Mouse (Mus musculus): ENCODE measurements around the gene Npas2. TPM values are rescaled to one million over a fixed set of nuclear protein-coding genes. Genes with fewer than 3 reads are reported as not detected.

The Npas2 gene
- total and polyA plus RNA-seq, 3 experiments = 0.05 TPM; not detected in 2

DNA sequence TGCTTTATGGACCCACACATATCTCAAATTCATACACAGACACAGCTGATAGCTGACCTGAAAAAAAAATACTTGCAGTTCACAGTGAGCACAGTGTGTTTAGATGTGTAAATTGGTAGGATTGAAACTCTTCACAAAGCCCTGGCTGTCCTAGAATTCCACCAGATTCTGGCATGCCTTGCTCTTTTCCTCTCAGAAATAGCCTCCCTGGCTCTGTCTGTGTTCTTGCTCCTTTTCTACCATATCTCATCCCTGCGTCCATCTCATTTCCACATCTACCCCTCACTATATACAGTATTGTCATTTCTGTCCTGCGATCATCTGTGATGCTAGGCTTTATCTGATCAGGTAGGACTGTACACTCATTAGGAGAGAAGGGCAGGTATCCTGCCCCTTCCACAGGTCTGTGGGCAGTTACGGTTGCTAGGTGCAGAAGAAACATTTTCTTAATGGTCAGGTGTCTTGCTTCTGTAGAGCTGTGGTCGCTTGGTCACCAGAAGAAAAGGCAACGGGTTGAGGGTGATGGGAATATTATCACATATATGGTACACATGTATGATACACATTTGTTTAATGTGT lies 180.8 kb downstream of the Npas2 start:
- Histone ChIP-seq H3K4me1 (ENCODE audit: insufficient read depth, low read depth, low read length) (peaks cover 34% of the 10 kb centered on the region), H3K9me3 (replicated peaks) (no peaks in the 10 kb centered on the region), H3K27me3 (ENCODE audit: insufficient read depth, low read length) (no peaks in the 10 kb centered on the region), H3K4me3 (ENCODE audit: low read depth, low read length) (no peak overlapping the region), H3K36me3 (replicated peaks) (peaks cover 95% of the 10 kb centered on the region)
- ATAC-seq (ENCODE audit: extremely low read depth, insufficient number of reproducible peaks, low FRiP score, poor library complexity, severe bottlenecking) = no peak
- no peak for DNase-seq (ENCODE audit: low spot score)
- TF ChIP-seq CTCF (IDR thresholded peaks at IDR 0.05; ENCODE audit: low read depth, low read length) = no peak
- TF ChIP-seq POLR2AphosphoS5 (IDR thresholded peaks at IDR 0.05; ENCODE audit: insufficient replicate concordance, low read depth, low read length) = peak; percentile 89; the same call in 1 of the 2 replicates

DNA sequence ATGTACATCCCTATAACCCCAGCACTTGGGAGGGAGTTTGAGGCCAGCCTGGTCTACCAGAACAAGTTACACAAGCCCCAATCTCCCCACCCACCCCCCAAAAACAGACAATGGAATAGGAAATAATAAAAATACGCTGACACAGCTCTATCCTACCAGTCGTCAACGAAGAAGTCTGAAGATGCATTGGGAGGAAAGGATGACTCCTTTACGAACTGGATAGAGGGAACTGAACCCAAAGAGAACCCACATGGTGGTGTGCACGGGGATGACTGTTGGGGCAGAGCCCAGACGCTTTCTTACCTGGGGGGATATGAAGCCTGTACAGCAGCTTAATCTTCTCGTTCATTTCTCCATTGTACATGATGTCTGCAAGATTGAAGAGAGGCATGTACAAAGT lies 182.6 kb downstream of the Npas2 start:
- peaks cover 19% of the 10 kb centered on the region for H3K4me1 ChIP-seq (ENCODE audit: insufficient read depth, low read depth, low read length)
- DNase-seq (ENCODE audit: low spot score) (no peak), ATAC-seq (ENCODE audit: extremely low read depth, insufficient number of reproducible peaks, low FRiP score, poor library complexity, severe bottlenecking) (no peak)
- H3K27me3 ChIP-seq (ENCODE audit: insufficient read depth, low read length) = no peaks in the 10 kb centered on the region
- peaks cover 93% of the 10 kb centered on the region for H3K36me3 ChIP-seq (replicated peaks)
- H3K4me3 ChIP-seq (ENCODE audit: low read depth, low read length) = no peak overlapping the region
- H3K9me3 ChIP-seq (replicated peaks) = no peaks in the 10 kb centered on the region
- TF ChIP-seq CTCF (IDR thresholded peaks at IDR 0.05; ENCODE audit: low read depth, low read length) = no peak
- no peak for TF ChIP-seq TAL1 (conservative IDR thresholded peaks at IDR 0.05; ENCODE audit: low read depth, low read length)
- TF ChIP-seq GATA1 (IDR thresholded peaks at IDR 0.05; ENCODE audit: borderline replicate concordance, low read length) = no peak
- TF ChIP-seq GATA2 (IDR thresholded peaks at IDR 0.05; ENCODE audit: borderline replicate concordance, low read depth, low read length) = no peak
- TF ChIP-seq POLR2AphosphoS5 (IDR thresholded peaks at IDR 0.05; ENCODE audit: insufficient replicate concordance, low read depth, low read length) = no peak; the same call in 1 of the 2 replicates

DNA sequence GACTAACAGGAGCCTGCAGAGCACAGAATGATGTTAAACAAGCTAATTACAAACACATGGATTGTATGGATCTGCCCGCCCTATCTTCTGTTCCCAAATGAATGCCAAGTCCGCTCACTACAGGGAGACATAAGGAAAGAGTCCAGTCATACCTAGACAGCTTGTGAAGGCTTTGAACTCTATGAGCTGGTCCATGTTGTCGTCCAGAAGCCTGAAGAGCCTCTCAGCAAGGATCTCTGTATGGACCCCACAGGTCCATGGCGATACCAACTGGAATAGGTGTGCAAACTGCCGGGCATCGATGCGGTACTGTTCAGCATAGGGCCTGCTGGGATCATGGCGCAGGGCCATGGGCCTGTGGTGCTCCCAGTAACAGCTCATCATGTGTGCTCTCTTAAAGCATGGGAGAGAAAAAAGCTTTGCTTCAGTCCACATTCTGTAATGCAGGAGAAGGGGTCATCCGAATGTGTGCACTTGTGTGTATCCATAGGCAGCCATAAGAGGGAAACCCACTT lies 183.3 kb downstream of the Npas2 start:
- ATAC-seq (ENCODE audit: extremely low read depth, insufficient number of reproducible peaks, low FRiP score, poor library complexity, severe bottlenecking) (no peak), DNase-seq (ENCODE audit: low spot score) (no peak)
- Histone ChIP-seq H3K36me3 (replicated peaks) (peaks cover 90% of the 10 kb centered on the region), H3K27me3 (ENCODE audit: insufficient read depth, low read length) (no peaks in the 10 kb centered on the region), H3K4me3 (ENCODE audit: low read depth, low read length) (no peak overlapping the region), H3K4me1 (ENCODE audit: insufficient read depth, low read depth, low read length) (peaks cover 14% of the 10 kb centered on the region), H3K9me3 (replicated peaks) (no peaks in the 10 kb centered on the region)
- TF ChIP-seq GATA2 (IDR thresholded peaks at IDR 0.05; ENCODE audit: borderline replicate concordance, low read depth, low read length) (no peak), TAL1 (conservative IDR thresholded peaks at IDR 0.05; ENCODE audit: low read depth, low read length) (no peak), POLR2AphosphoS5 (IDR thresholded peaks at IDR 0.05; ENCODE audit: insufficient replicate concordance, low read depth, low read length) (peak; percentile 86)

DNA sequence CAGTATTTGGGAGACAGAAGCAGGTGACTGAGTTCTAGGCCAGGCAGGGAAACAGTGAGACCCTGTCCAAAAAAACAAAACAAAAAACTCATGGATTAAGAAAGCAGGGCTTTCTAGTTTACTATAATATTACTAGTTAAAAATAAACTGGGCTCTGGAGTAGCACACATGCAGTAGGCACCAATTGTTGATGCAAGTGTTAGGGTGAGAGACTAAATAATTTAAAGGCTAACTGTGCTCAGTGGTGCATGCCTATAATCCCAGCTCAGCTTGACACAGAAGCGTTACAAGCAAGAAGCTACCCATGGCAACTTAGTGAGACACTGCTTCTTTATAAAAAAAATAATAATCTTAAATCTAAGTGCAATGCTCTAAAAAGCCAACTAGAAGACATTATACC lies 185.0 kb downstream of the Npas2 start:
- TF ChIP-seq POLR2AphosphoS5 (IDR thresholded peaks at IDR 0.05; ENCODE audit: insufficient replicate concordance, low read depth, low read length) (no peak), TAL1 (conservative IDR thresholded peaks at IDR 0.05; ENCODE audit: low read depth, low read length) (no peak), GATA1 (IDR thresholded peaks at IDR 0.05; ENCODE audit: borderline replicate concordance, low read length) (no peak), CTCF (IDR thresholded peaks at IDR 0.05; ENCODE audit: low read depth, low read length) (no peak), GATA2 (IDR thresholded peaks at IDR 0.05; ENCODE audit: borderline replicate concordance, low read depth, low read length) (no peak)
- H3K4me1 ChIP-seq (ENCODE audit: insufficient read depth, low read depth, low read length) = peaks cover 9% of the 10 kb centered on the region
- ATAC-seq (ENCODE audit: extremely low read depth, insufficient number of reproducible peaks, low FRiP score, poor library complexity, severe bottlenecking) (no peak), DNase-seq (ENCODE audit: low spot score) (no peak)
- no peak overlapping the region for H3K4me3 ChIP-seq (ENCODE audit: low read depth, low read length)
- H3K9me3 ChIP-seq (replicated peaks) = no peaks in the 10 kb centered on the region
- no peaks in the 10 kb centered on the region for H3K27me3 ChIP-seq (ENCODE audit: insufficient read depth, low read length)
- peaks cover 86% of the 10 kb centered on the region for H3K36me3 ChIP-seq (replicated peaks)

DNA sequence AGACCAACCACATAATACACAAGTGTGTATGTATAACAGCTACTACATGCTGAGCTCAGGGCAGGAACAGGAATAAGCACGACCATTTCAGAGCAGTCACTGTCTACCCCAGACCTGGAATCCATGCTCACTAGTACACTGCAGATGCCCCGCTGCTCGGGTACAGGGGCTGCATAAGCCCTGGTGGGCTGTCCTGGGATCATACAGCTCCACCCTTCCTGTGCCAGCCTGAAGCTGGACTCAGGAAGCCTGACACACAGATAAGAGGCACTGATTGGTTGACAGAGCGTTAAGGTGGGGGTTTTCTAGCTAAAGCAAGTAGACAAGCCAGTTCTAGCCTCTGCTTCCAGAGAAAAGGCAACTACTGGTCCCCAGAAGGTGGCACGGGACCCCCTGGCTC lies 185.5 kb downstream of the Npas2 start:
- H3K9me3 ChIP-seq (replicated peaks) = no peaks in the 10 kb centered on the region
- no peak overlapping the region for H3K4me3 ChIP-seq (ENCODE audit: low read depth, low read length)
- TF ChIP-seq CTCF (IDR thresholded peaks at IDR 0.05; ENCODE audit: low read depth, low read length) (no peak), POLR2AphosphoS5 (IDR thresholded peaks at IDR 0.05; ENCODE audit: insufficient replicate concordance, low read depth, low read length) (no peak)
- H3K36me3 ChIP-seq (replicated peaks) = peaks cover 86% of the 10 kb centered on the region
- DNase-seq (ENCODE audit: low spot score) (no peak), ATAC-seq (ENCODE audit: extremely low read depth, insufficient number of reproducible peaks, low FRiP score, poor library complexity, severe bottlenecking) (no peak)
- peaks cover 9% of the 10 kb centered on the region for H3K4me1 ChIP-seq (ENCODE audit: insufficient read depth, low read depth, low read length)
- H3K27me3 ChIP-seq (ENCODE audit: insufficient read depth, low read length) = no peaks in the 10 kb centered on the region

DNA sequence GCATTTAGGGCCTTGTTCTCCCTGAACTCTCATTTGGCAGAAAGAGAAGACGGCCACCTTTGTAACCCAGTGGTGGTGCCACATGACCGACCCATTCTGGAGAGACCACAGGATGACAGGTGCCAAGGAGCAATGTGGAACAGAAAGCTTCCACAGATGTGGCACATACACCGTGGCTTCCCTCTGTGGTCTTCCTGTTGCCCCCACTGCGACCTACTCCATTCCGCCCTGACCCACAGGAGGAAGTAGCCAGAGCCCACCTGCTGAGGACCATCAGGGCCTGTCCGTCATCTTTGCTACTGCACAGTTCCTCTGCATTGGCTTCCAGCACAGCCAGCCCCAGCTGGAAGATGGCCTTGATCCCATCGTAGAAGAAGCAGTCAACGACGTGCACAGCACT lies 187.5 kb downstream of the Npas2 start:
- H3K27me3 ChIP-seq (ENCODE audit: insufficient read depth, low read length) = no peaks in the 10 kb centered on the region
- peaks cover 89% of the 10 kb centered on the region for H3K36me3 ChIP-seq (replicated peaks)
- peaks cover 16% of the 10 kb centered on the region for H3K4me1 ChIP-seq (ENCODE audit: insufficient read depth, low read depth, low read length)
- no peak overlapping the region for H3K4me3 ChIP-seq (ENCODE audit: low read depth, low read length)
- ATAC-seq (ENCODE audit: extremely low read depth, insufficient number of reproducible peaks, low FRiP score, poor library complexity, severe bottlenecking) = no peak
- TF ChIP-seq CTCF (IDR thresholded peaks at IDR 0.05; ENCODE audit: low read depth, low read length) (peak; percentile 4; the same call in 1 of the 2 replicates), POLR2AphosphoS5 (IDR thresholded peaks at IDR 0.05; ENCODE audit: insufficient replicate concordance, low read depth, low read length) (no peak)
- no peak for DNase-seq (ENCODE audit: low spot score)
- no peaks in the 10 kb centered on the region for H3K9me3 ChIP-seq (replicated peaks)

DNA sequence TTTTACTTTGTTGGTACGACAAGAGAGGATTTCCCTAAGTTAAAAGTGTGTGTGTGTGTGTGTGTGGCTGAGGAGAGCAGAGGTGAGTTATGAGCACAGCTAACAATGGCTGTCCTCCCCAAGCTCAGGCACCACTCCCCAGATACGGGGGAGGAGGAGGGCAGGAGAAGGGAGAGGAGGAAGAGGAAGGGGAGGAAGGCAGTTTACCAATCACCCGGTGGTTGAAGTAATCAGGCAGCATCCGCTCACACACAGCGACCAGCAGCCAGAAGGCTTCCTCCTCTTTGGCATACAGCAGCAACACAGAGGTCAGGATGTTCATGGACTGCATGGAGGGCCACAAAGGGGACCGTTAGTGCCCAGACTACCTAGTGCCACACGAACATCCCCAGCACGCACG lies 191.4 kb downstream of the Npas2 start:
- Histone ChIP-seq H3K4me3 (ENCODE audit: low read depth, low read length) (no peak overlapping the region), H3K36me3 (replicated peaks) (peaks cover 86% of the 10 kb centered on the region), H3K27me3 (ENCODE audit: insufficient read depth, low read length) (no peaks in the 10 kb centered on the region), H3K4me1 (ENCODE audit: insufficient read depth, low read depth, low read length) (peaks cover 21% of the 10 kb centered on the region), H3K9me3 (replicated peaks) (no peaks in the 10 kb centered on the region)
- ATAC-seq (ENCODE audit: extremely low read depth, insufficient number of reproducible peaks, low FRiP score, poor library complexity, severe bottlenecking) = no peak
- TF ChIP-seq CTCF (IDR thresholded peaks at IDR 0.05; ENCODE audit: low read depth, low read length) (no peak), GATA2 (IDR thresholded peaks at IDR 0.05; ENCODE audit: borderline replicate concordance, low read depth, low read length) (no peak), GATA1 (IDR thresholded peaks at IDR 0.05; ENCODE audit: borderline replicate concordance, low read length) (no peak), TAL1 (conservative IDR thresholded peaks at IDR 0.05; ENCODE audit: low read depth, low read length) (no peak), POLR2AphosphoS5 (IDR thresholded peaks at IDR 0.05; ENCODE audit: insufficient replicate concordance, low read depth, low read length) (no peak)
- DNase-seq (ENCODE audit: low spot score) = no peak

Measured in G1E (cell line).